Mouse (Mus musculus) embryonic fibroblast, embryonic 13.5 days (primary cell): ENCODE measurements around the gene Upp2. TPM values are rescaled to one million over a fixed set of nuclear protein-coding genes. Genes with fewer than 3 reads are reported as not detected.

Experiments used
- H3K27ac ChIP-seq: 2 replicates; pipeline ENCODE4 v1.5.1; 2012; ENCODE audit warnings: low read length, control low read depth, inconsistent platforms; ENCODE audit not compliant: insufficient read depth
- H3K4me1 ChIP-seq: 2 replicates; pipeline ENCODE4 v1.6.1; 2011; ENCODE audit warnings: low read length; ENCODE audit not compliant: control insufficient read depth, insufficient read depth
- H3K4me3 ChIP-seq: 2 replicates; pipeline ENCODE4 v1.5.1; 2011; ENCODE audit warnings: mild to moderate bottlenecking, control low read depth, low read length; ENCODE audit not compliant: insufficient read depth
- CTCF ChIP-seq: IDR thresholded peaks from 2 replicates; pipeline ENCODE4 v1.5.1; 2011; ENCODE audit warnings: mild to moderate bottlenecking, control low read depth, low read length, moderate library complexity, borderline replicate concordance; ENCODE audit not compliant: insufficient read depth
- POLR2A ChIP-seq: IDR thresholded peaks from 2 replicates; pipeline ENCODE4 v1.6.1; 2011; ENCODE audit warnings: low read depth, mild to moderate bottlenecking, control low read depth, low read length, moderate library complexity
- polyA plus RNA-seq: library from polyadenylated mRNA; stranded (reverse); fragments of >200 nt; gene quantifications from 2 replicates; pipeline ENCODE4 v1.2.4, GENCODE M21; 2011; ENCODE audit warnings: low read depth; ENCODE audit not compliant: missing spikeins, insufficient read length

Gene Upp2
- polyA plus RNA-seq, 1 experiment: 6.2 TPM

DNA sequence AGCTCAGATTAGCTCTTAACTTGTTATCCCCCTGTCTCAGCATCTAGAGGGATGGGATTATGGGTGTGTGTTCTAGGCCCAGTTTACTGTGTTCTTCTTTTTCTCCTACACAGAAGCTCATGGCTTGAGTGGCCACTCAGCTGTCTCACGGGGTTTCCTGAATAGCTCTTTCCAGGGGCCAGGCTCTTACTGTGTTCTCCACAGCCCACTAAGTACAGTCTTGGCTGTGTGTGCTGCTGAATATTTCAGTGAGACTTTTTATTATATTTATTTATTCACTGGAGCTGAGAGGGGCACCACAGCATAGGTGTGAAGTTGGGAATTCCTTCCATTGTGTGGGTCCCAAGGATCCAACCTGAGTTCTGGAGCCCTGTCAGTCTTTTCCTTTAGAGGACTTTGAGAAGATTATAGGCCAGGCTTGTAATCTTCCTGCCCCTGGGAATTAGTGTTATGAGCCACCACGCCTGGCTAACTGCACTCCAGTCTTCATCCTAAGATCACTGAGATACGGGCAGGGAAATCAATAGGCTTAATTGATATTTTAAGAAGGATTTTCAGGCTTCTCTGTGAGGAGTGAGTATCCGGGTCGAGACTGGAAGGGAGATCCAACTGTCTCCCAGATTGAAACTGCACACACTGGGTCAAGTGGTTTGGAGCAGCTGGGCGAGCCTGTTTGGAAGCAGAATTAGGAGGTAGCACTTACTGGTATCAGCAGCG, 96.5 kb downstream of the Upp2 start:
- H3K4me1 ChIP-seq: no peaks in the 10 kb centered on the region
- no peak overlapping the region for H3K27ac ChIP-seq
- TF ChIP-seq POLR2A: no peak
- no peak overlapping the region for H3K4me3 ChIP-seq

DNA sequence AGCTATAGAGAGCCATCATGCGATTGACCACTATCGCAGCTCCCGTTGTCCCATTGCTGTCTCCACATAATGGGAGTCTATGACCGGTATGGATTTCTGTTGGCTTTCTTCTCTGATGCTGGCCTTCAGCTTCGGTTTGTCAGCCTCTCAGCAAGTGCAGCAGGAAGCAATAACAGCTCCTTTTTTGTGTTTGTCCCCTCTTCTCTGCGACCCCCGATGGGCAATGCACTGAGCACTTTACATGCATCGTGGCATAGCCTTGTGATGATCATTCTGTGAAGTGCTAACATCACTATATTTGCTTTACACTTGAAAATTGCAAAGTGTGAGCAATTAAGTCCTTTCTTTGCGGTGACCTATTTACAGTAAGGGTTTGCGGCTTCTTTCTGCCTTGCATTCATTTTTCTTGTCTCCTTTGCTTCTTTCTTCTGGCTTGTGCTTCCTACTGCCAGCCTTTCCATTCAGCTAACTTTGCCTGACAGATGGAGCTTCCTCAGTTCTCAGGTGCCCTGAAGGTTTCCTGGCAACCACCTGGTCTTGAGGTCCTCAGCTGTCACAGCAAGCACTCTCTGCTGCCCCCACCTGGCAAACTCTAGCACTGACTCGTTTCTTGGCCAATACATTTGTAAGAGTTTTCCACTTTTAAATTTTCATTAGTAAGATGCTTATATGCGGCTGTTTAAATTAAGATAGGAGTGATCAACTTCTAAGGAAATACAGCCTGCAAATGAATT, 98.2 kb downstream of the Upp2 start:
- TF ChIP-seq CTCF (peak; percentile 83), POLR2A (no peak)
- Histone ChIP-seq H3K27ac (no peak overlapping the region), H3K4me1 (no peaks in the 10 kb centered on the region), H3K4me3 (no peak overlapping the region)

DNA sequence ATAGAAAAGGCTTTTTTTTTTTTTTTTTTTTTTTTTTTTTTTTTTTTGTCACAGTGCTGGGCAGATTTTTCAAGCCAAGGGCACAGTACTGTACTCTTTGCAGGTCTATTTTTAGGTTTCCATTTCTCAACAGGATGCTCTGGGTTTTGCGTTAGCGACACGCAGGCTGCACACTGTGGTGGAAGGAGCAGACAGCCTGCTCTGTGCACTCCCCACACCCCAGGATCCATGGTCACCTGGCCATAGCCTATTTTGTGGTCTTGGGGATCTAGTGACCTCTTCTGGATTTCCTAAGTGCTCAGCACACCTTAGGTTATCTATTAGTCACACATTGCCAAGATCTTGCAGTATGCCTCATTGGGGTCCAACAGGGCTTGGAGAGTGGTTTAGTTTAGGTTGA, 100.2 kb downstream of the Upp2 start:
- TF ChIP-seq POLR2A (no peak), CTCF (no peak)
- Histone ChIP-seq H3K27ac (no peak overlapping the region), H3K4me3 (no peak overlapping the region), H3K4me1 (no peaks in the 10 kb centered on the region)

- no peak overlapping the region for H3K27ac ChIP-seq
- TF ChIP-seq CTCF: peak; percentile 66; the same call in 1 of the 2 replicates
- TF ChIP-seq POLR2A: no peak
- H3K4me3 ChIP-seq: no peak overlapping the region
- H3K4me1 ChIP-seq: no peaks in the 10 kb centered on the region
These were observed 100.9 kb downstream of the Upp2 start for GRCm38 (mm10) chr2:58667991-58668390.

- H3K4me3 ChIP-seq: no peak overlapping the region
- H3K4me1 ChIP-seq: no peaks in the 10 kb centered on the region
- H3K27ac ChIP-seq: no peak overlapping the region
- no peak for TF ChIP-seq POLR2A
- TF ChIP-seq CTCF: no peak
These were observed 102.0 kb downstream of the Upp2 start for GRCm38 (mm10) chr2:58669114-58669513.

- TF ChIP-seq POLR2A (no peak), CTCF (no peak)
- H3K27ac ChIP-seq: no peak overlapping the region
- no peaks in the 10 kb centered on the region for H3K4me1 ChIP-seq
- no peak overlapping the region for H3K4me3 ChIP-seq
These were observed 105.4 kb downstream of the Upp2 start for GRCm38 (mm10) chr2:58672520-58672919.

- H3K4me1 ChIP-seq: peaks cover 8% of the 10 kb centered on the region; the same call in 1 of the 2 replicates
- no peak overlapping the region for H3K27ac ChIP-seq
- no peak overlapping the region for H3K4me3 ChIP-seq
- no peak for TF ChIP-seq POLR2A
- TF ChIP-seq CTCF: no peak
These were observed 112.9 kb downstream of the Upp2 start for GRCm38 (mm10) chr2:58679968-58680367.

DNA sequence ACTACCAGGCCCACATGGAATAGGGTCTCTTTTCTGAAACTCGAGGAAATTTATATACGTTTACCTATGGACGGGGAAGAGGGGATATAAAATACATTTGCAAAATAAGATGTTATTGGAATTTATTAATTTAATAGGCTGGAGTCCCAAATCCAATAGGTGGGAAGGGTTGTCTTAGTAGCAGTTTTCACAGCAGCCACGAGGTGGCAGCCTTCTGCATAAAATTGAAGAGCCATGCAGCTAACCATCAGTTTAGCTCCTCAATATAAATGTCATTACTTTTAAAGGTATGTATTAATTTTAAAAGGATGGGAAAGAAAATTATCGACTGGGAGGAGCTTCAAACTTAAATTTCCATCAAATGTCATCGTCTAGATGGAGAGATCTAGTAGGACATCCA, 113.7 kb downstream of the Upp2 start:
- TF ChIP-seq CTCF: no peak
- no peak for TF ChIP-seq POLR2A
- Histone ChIP-seq H3K4me3 (no peak overlapping the region), H3K27ac (no peak overlapping the region), H3K4me1 (peaks cover 8% of the 10 kb centered on the region; the same call in 1 of the 2 replicates)

- H3K4me3 ChIP-seq: no peak overlapping the region
- H3K4me1 ChIP-seq: peaks cover 8% of the 10 kb centered on the region; the same call in 1 of the 2 replicates
- H3K27ac ChIP-seq: no peak overlapping the region
- TF ChIP-seq CTCF (no peak), POLR2A (no peak)
These were observed 114.3 kb downstream of the Upp2 start for GRCm38 (mm10) chr2:58681394-58681793.

DNA sequence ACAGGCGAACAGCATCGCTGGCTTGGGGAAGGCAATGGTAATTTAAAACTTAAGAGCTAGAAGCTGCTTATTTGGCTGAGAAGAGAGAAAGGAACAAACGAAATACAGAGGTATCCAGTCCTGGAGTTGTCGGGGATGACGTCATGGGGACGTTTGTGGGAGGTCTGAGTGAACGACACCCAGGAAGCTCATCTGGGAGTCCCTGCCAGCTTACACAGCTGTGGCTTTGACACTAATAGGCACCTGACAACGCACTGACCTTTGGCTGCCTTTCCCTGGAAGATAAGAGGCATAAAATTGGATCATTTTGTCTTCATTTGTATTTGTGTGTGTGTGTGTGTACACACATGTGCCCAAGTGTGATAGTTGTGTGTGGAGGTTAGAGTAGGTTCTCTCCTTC, 130.4 kb downstream of the Upp2 start:
- Histone ChIP-seq H3K4me1 (no peaks in the 10 kb centered on the region), H3K27ac (no peak overlapping the region), H3K4me3 (no peak overlapping the region)
- TF ChIP-seq CTCF: no peak
